Mouse (Mus musculus) stomach, embryonic 16.5 days (tissue): ENCODE results near the gene Edem2. TPM values are rescaled to one million over a fixed set of nuclear protein-coding genes. Genes with fewer than 3 reads are reported as not detected.
A peak's percentile ranks its signal among the peaks of the same experiment; 100 is the strongest.

Experiments
- ATAC-seq: fragments of 200-750 bp; cut with Nextera tagmentation; 2 replicates; pipeline ENCODE4 v1.8.0; 2017; ENCODE audit warnings: moderate number of reproducible peaks, moderate TSS enrichment; ENCODE audit not compliant: insufficient read depth, low FRiP score
- H3K27ac ChIP-seq: fragments of 300-500 bp; sonication (generic); 2 replicates; pipeline ENCODE4 v1.5.1; 2014; ENCODE audit warnings: low read length
- H3K27me3 ChIP-seq: fragments of 300-500 bp; sonication (generic); 2 replicates; pipeline ENCODE4 v1.6.1; 2014; ENCODE audit warnings: low read length, control low read depth, mixed read lengths; ENCODE audit not compliant: control insufficient read depth, insufficient read depth
- H3K36me3 ChIP-seq: fragments of 300-500 bp; sonication (generic); 2 replicates; pipeline ENCODE4 v1.6.1; 2014; ENCODE audit warnings: low read length; ENCODE audit not compliant: control insufficient read depth, insufficient read depth
- H3K4me1 ChIP-seq: fragments of 300-500 bp; sonication (generic); 2 replicates; pipeline ENCODE4 v1.6.1; 2014; ENCODE audit warnings: low read length, control low read depth, mixed read lengths; ENCODE audit not compliant: control insufficient read depth, insufficient read depth
- H3K4me2 ChIP-seq: fragments of 300-500 bp; sonication (generic); 2 replicates; pipeline ENCODE4 v1.6.1; 2014; ENCODE audit warnings: low read depth, low read length, mixed read lengths
- H3K4me3 ChIP-seq: fragments of 300-500 bp; sonication (generic); replicated peaks from 2 replicates; pipeline ENCODE4 v1.5.1; 2014; ENCODE audit warnings: mild to moderate bottlenecking, low read length
- H3K9ac ChIP-seq: fragments of 300-500 bp; sonication (generic); 2 replicates; pipeline ENCODE4 v1.6.1; 2014; ENCODE audit warnings: low read length
- H3K9me3 ChIP-seq: fragments of 300-500 bp; sonication (generic); replicated peaks from 2 replicates; pipeline ENCODE4 v1.6.1; 2016; ENCODE audit warnings: low read length, control low read depth; ENCODE audit not compliant: control insufficient read depth
- WGBS: fragments of 180-500 bp; shearing (Covaris S2); extraction: QIAGEN DNeasy Blood & Tissue Kit; methylation state at CpG from one replicate; pipeline ENCODE4 v1.1.7; 2014; 5-methylcytosine and 5-hydroxymethylcytosine counted together
- polyA plus RNA-seq: library from polyadenylated mRNA; unstranded; fragments of >200 nt; fragmentation: Nextera tagmentation; extraction: Ambion mirVana; gene quantifications from 2 replicates; pipeline ENCODE4 v1.2.1, GENCODE M21; 2015

The Edem2 gene
- polyA plus RNA-seq, 1 experiment from 2014 or later = 114 TPM

DNA sequence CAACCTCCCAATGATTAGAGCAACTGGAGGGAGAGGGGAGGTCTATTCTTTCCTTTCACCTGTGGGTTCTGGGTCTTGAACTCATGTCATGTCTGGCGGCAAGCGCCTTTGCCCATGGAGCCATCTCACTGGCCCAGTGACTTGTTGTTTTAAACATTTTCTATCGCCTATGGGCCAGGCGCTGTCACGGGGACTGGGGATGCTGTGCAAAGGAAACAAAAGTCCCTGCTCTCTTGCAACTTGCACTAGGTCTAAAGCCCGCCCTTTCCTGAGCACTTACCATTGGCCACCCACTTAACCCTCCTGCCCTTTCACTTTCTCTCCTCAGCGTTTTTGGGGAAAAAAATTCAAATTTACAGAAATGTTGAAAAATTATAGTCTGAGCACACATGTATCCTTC, 32.4 kb downstream of the Edem2 start:
- Histone ChIP-seq H3K4me2 (no peak overlapping the region), H3K27ac (no peak overlapping the region), H3K4me1 (no peaks in the 10 kb centered on the region), H3K27me3 (no peaks in the 10 kb centered on the region), H3K36me3 (no peaks in the 10 kb centered on the region), H3K9ac (no peak overlapping the region), H3K4me3 (no peak overlapping the region), H3K9me3 (no peaks in the 10 kb centered on the region)
- ATAC-seq = no peak
- WGBS = 65% methylated on average over 7 of the region's 7 CpGs

DNA sequence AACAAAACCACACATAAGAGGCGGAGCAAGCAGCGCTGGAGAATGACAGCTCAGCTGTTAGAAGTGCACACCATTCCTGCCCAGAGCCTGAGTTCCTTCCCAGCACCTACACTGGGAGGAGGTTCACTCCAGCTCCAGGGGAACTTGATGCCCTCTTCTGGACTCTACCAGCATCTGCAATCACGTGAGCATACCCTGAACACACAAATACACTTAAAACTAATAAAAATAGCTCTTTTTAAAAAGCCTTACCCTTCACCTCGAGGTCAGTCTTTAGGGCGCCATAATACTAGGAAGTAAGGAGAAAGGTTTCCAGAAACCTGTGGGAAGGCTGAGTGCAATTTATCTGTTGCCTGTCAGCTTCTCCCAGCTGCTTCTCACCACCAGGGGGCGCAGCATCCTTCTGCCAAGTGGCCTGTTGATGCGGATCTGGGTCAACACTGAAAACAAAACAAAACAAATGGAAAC, 33.1 kb downstream of the Edem2 start:
- Histone ChIP-seq H3K36me3 (no peaks in the 10 kb centered on the region), H3K9ac (no peak overlapping the region), H3K4me3 (no peak overlapping the region), H3K9me3 (no peaks in the 10 kb centered on the region), H3K4me1 (peaks cover 3% of the 10 kb centered on the region), H3K27ac (no peak overlapping the region), H3K4me2 (no peak overlapping the region), H3K27me3 (no peaks in the 10 kb centered on the region)
- 22% methylated on average over 7 of the region's 7 CpGs for WGBS
- ATAC-seq = no peak

DNA sequence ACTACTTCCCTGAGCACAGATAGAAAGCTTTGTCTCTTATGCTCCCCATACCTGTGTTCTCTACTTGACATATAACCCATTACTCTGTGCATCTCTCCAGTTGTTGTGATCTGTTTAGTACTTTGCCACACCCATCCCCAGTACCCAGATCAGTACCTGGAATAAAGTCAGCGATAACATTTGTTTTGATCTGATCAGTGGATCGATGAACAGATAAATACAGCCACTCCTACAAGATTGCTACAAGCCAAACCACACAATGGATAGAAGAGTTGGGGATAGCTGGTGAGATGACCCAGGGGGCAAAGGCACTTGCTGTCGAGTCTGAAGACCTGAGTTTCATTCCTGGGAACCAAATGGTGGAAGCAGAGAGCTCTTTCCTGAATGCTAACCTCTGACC, 34.0 kb downstream of the Edem2 start:
- Histone ChIP-seq H3K4me2 (no peak overlapping the region), H3K4me1 (peaks cover 11% of the 10 kb centered on the region), H3K4me3 (no peak overlapping the region), H3K9ac (no peak overlapping the region), H3K27me3 (no peaks in the 10 kb centered on the region), H3K9me3 (no peaks in the 10 kb centered on the region), H3K36me3 (no peaks in the 10 kb centered on the region), H3K27ac (no peak overlapping the region)
- ATAC-seq = no peak
- 65% methylated on average over 3 of the region's 3 CpGs for WGBS

DNA sequence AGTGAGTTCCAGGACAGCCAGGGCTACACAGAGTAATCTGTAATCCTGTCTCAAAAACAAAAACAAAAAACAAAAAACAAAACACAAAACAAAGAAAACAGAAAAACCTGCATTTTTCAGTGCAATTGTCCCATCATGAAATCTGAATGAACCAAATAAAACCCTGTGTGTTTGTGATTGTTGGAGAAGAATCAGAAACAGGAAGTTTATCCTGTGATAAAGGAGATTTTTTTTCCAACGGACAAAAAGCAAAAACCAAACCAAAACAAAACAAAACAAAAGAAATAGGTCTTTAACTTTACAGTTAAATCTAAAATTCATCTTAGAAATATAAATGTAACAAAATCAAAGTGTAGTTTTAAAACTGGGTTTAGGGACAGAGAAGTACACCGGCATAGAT, 34.7 kb downstream of the Edem2 start:
- H3K27ac ChIP-seq = no peak overlapping the region
- no peak overlapping the region for H3K4me3 ChIP-seq
- peaks cover 13% of the 10 kb centered on the region for H3K4me1 ChIP-seq
- no peaks in the 10 kb centered on the region for H3K27me3 ChIP-seq
- H3K9me3 ChIP-seq = no peaks in the 10 kb centered on the region
- 64% methylated on average over 2 of the region's 2 CpGs for WGBS
- H3K9ac ChIP-seq = no peak overlapping the region
- ATAC-seq = no peak
- H3K4me2 ChIP-seq = no peak overlapping the region
- no peaks in the 10 kb centered on the region for H3K36me3 ChIP-seq

DNA sequence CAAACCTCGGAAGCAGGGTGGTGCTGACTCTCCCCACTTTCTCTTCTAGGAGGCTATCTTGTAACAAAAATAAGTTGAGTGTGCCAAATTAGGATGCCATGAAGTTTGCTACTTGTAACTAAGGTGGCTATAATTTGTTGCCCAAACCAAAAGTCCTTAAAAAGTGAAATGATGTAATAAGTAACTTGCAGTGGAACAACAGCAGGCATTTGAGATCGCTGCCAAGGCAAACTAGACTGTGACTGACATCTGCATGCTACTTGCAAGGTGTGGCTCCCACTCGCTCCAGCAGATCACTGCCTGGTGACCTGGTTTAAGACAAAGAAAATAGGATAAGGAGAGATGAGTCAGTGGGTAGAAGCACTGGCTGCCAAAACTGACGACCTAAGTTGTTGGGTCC, 36.1 kb downstream of the Edem2 start:
- no peak overlapping the region for H3K9ac ChIP-seq
- peaks cover 17% of the 10 kb centered on the region for H3K4me1 ChIP-seq
- no peak overlapping the region for H3K27ac ChIP-seq
- H3K4me3 ChIP-seq = no peak overlapping the region
- no peaks in the 10 kb centered on the region for H3K36me3 ChIP-seq
- H3K9me3 ChIP-seq = no peaks in the 10 kb centered on the region
- no peaks in the 10 kb centered on the region for H3K27me3 ChIP-seq
- no peak overlapping the region for H3K4me2 ChIP-seq
- ATAC-seq = no peak
- WGBS = 79% methylated on average over 4 of the region's 4 CpGs

DNA sequence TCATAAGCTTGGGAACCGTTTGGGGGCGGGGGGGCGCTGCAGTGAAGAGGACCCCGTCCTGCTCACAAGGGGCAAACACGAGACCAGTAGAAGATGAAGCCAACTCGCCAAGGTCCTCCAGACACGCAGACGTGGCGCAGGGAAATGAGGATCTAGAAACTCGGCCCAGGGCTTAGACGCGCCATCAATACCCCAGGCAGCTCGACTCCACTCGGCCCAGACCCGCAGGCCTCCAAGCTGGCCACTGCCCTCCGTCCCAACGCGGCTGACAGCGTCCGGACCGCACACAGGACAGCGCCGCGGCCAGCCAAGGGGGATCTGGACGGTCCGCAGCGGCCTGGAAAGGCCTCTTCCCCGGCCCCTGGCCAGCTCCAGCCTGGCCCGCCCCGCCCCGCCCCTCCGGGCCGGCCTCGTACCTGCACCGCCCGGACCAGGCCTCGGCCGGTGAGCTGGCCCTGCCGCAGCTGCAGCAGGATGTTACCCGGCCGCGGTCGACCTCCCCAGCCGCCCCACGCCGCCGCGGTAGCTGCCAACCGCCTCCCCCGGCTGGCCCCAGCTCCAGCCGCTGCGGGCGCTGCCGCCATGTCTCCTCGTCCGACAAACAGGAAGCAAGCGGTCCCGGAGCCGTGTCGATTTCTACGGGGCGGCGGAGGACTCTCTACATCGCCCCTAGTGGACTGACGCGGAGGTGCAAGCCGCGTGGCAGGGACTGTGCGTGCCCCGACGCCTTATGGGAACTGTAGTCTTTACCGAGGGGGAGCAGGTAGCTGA, 37.4 kb downstream of the Edem2 start, which contains the start of gene Trpc4ap:
Trpc4ap (minus strand) TSS at position 662 of the 771 bp plus-strand sequence.
- Histone ChIP-seq H3K4me1 (peaks cover 17% of the 10 kb centered on the region), H3K4me3 (peak within 1 kb of the TSS; percentile 98), H3K9me3 (no peaks in the 10 kb centered on the region), H3K9ac (peak within 1 kb of the TSS; percentile 97), H3K27ac (peak within 1 kb of the TSS; percentile 89), H3K27me3 (no peaks in the 10 kb centered on the region), H3K4me2 (peak within 1 kb of the TSS; percentile 85), H3K36me3 (no peaks in the 10 kb centered on the region)
- WGBS = under 1% methylated on average over 69 of the region's 72 CpGs
- peak; percentile 97 for ATAC-seq

DNA sequence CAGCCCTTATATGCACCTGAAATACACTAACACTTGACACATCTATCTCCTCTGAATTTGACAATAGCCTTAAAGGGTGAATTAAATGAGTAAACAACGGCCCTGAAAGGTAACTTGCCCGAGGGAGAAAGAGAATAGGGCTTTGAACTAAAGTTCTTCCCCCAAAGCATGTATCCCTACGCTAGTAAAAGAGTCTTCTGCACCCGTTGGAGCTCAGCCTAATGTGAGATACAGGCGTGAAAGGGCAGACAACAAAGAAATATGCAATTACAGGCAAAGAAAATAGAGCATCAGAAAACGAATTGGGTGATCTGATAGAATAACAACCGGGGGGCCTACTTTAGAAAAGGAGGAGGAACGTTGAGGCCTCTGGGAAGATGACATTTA, 37.9 kb downstream of the Edem2 start:
- no peaks in the 10 kb centered on the region for H3K36me3 ChIP-seq
- H3K27ac ChIP-seq = peak overlapping the region; percentile 89
- peak overlapping the region; percentile 98 for H3K4me3 ChIP-seq
- WGBS = 2% methylated on average over 8 of the region's 8 CpGs
- no peaks in the 10 kb centered on the region for H3K9me3 ChIP-seq
- H3K4me1 ChIP-seq = peaks cover 17% of the 10 kb centered on the region
- no peak for ATAC-seq
- no peaks in the 10 kb centered on the region for H3K27me3 ChIP-seq
- H3K4me2 ChIP-seq = peak overlapping the region; percentile 85
- H3K9ac ChIP-seq = peak overlapping the region; percentile 97

DNA sequence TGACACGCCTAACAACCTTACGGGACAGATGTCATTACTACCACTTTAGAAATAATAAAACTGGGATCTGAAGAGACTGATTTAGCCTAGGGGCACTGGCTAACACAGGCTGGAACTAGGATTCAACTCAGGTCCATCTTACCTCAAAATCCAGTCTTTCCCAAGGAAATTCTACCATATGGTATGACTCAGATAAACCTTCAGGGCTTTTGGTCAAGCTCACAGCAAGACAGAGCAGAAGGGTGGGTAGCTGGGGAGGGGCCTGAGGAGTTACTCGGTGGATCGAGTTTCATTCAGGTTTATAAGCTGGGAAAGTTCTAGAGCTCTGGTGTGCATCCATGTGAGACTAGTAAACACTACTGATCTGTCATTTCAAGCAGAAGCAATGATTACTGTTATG, 40.1 kb downstream of the Edem2 start:
- Histone ChIP-seq H3K27me3 (no peaks in the 10 kb centered on the region), H3K4me2 (no peak overlapping the region), H3K4me1 (peaks cover 17% of the 10 kb centered on the region), H3K36me3 (no peaks in the 10 kb centered on the region), H3K4me3 (no peak overlapping the region), H3K9me3 (no peaks in the 10 kb centered on the region), H3K27ac (no peak overlapping the region), H3K9ac (no peak overlapping the region)
- ATAC-seq = no peak
- WGBS = 76% methylated on average over 4 of the region's 4 CpGs

DNA sequence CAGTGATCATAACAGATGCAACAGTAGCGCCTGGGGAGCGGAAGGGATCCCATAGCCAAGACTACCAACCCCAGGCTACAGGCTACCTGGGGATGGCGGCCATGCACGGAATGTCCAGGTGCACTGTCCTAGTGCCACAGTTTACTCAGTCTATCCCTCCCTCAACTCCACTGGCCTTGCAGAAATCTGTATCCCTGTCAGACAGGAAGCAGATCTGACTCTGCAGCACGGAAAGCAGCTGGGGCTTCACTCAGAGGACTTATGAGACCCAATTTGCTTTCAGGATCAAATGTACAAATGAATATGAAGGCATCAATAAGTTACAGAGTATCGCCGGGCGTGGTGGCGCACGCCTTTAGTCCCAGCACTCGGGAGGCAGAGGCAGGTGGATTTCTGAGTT, 41.5 kb downstream of the Edem2 start:
- H3K27me3 ChIP-seq = no peaks in the 10 kb centered on the region
- H3K4me3 ChIP-seq = no peak overlapping the region
- no peak overlapping the region for H3K27ac ChIP-seq
- ATAC-seq = no peak
- WGBS = 94% methylated on average over 11 of the region's 11 CpGs
- no peak overlapping the region for H3K9ac ChIP-seq
- no peak overlapping the region for H3K4me2 ChIP-seq
- peaks cover 17% of the 10 kb centered on the region for H3K4me1 ChIP-seq
- H3K36me3 ChIP-seq = no peaks in the 10 kb centered on the region
- H3K9me3 ChIP-seq = no peaks in the 10 kb centered on the region
